Mouse (Mus musculus): Measurements from ENCODE around the gene Prb1. TPM values are rescaled to one million over a fixed set of nuclear protein-coding genes. Genes with fewer than 3 reads are reported as not detected.
"Not testable (repeated sequence)": the region's sequence is repeated elsewhere in the genome, so short reads cannot be mapped to it uniquely, and the experiment has no call there.

The Prb1 gene
- not detected in 2 replicates for polyA plus RNA-seq (2012)

DNA sequence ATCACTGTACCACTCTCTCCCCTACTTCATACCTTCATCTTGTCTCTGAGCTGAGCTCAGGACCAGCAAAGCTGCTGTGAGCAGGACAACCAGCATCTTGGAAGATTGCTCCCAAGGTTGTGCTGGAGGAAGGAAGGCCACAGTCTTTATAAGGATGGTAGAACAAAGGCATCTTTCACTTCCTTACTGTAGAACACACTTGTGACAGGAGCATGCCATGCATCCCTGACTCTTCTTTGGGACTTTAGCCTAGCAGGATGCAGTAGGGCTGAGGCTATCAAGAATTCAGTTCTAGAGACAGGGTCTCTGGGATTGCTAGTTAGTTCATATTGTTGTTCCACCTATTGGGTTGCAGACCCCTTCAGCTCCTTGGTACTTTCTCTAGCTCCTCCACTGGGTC lies at the start of gene Prb1:
Gene Prb1, minus strand, starts transcription at position 101 of the 400 bp plus-strand sequence.
- H3K4me3 ChIP-seq (replicated peaks); H3K9me3 ChIP-seq (ENCODE audit: control insufficient read depth, low read length); H3K36me3 ChIP-seq (ENCODE audit: control insufficient read depth); H3K4me1 ChIP-seq (ENCODE audit: control insufficient read depth); H3K27me3 ChIP-seq (ENCODE audit: control insufficient read depth): not testable (repeated sequence)

Other genes starting within 250 kb of the Prb1 start
- gene Prpmp5, start 104.2 kb upstream of the Prb1 start, polyA plus RNA-seq (2012), result not detected in 2 replicates
- gene Gm8882, start 153.6 kb upstream of the Prb1 start, polyA plus RNA-seq (2012), result not detected in 2 replicates

All from erythroblast, embryonic 14.5 days (primary cell).